Mouse (Mus musculus): ENCODE results near the gene Parvg.

GRCm38 (mm10) chr15:84349915-84350738 is 26.3 kb downstream of the Parvg start:
- TF ChIP-seq CTCF (IDR thresholded peaks at IDR 0.05; ENCODE audit: low read depth) = no peak
- no peak for TF ChIP-seq EP300 (IDR thresholded peaks at IDR 0.05; ENCODE audit: low read depth)
